Mouse (Mus musculus): ENCODE results near the gene Rere. TPM values are rescaled to one million over a fixed set of nuclear protein-coding genes. Genes with fewer than 3 reads are reported as not detected.
A peak's percentile ranks its signal among the peaks of the same experiment; 100 is the strongest.

Rere gene
- polyA plus RNA-seq, 1 experiment from 2014 or later = 29.0 TPM

GRCm38 (mm10) chr4:150653072-150653599 is 371.7 kb downstream of the Rere start:
- no peak overlapping the region for H3K4me2 ChIP-seq (ENCODE audit: low read length)
- no peak for ATAC-seq

DNA sequence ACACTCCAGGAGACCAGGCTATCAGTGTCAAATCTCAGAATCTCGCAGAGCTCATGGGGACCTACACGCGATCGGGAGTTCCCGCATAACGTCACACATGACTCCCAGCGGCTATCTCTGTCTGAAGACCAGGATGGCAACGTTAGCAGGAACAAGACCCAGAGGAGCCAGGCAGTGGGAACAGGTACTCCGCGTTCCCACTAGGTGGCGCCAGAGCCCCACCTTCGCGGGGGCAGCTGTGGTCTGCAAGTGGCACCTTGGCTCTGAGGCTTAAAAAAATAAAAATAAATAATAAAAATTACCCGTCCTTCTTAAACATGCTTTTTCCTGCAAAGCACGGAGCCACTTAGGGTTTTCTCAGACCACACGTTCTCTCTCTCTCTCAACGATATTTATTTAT is 374.5 kb downstream of the Rere start:
- no peak overlapping the region for H3K27ac ChIP-seq (ENCODE audit: low read length)
- H3K4me1 ChIP-seq (ENCODE audit: control insufficient read depth, insufficient read depth, low read length) = peaks cover 9% of the 10 kb centered on the region
- peak; percentile 65 for ATAC-seq
- H3K9ac ChIP-seq (ENCODE audit: low read depth, low read length) = no peak overlapping the region
- H3K36me3 ChIP-seq (ENCODE audit: control insufficient read depth, insufficient read depth, low read length) = no peaks in the 10 kb centered on the region
- peak overlapping the region; percentile 26; the same call in 1 of the 2 replicates for H3K4me2 ChIP-seq (ENCODE audit: low read length)
- no peak overlapping the region for H3K4me3 ChIP-seq (ENCODE audit: low read depth, low read length)
- WGBS = 6% methylated on average over 17 of the region's 17 CpGs
- peaks cover 7% of the 10 kb centered on the region for H3K27me3 ChIP-seq (ENCODE audit: control insufficient read depth, insufficient read depth, low read depth, low read length)
- no peaks in the 10 kb centered on the region for H3K9me3 ChIP-seq (replicated peaks; ENCODE audit: control insufficient read depth, low read length, poor library complexity, severe bottlenecking)

More at GRCm38 (mm10) chr4:150653072-150653599, 371.7 kb downstream of the Rere start:
- Histone ChIP-seq H3K4me3 (ENCODE audit: low read depth, low read length) (no peak overlapping the region), H3K36me3 (ENCODE audit: control insufficient read depth, insufficient read depth, low read length) (no peaks in the 10 kb centered on the region), H3K27ac (ENCODE audit: low read length) (no peak overlapping the region), H3K4me1 (ENCODE audit: control insufficient read depth, insufficient read depth, low read length) (peaks cover 11% of the 10 kb centered on the region), H3K9ac (ENCODE audit: low read depth, low read length) (no peak overlapping the region), H3K27me3 (ENCODE audit: control insufficient read depth, insufficient read depth, low read depth, low read length) (peaks cover 7% of the 10 kb centered on the region), H3K9me3 (replicated peaks; ENCODE audit: control insufficient read depth, low read length, poor library complexity, severe bottlenecking) (no peaks in the 10 kb centered on the region)
- 45% methylated on average over 10 of the region's 11 CpGs for WGBS

DNA sequence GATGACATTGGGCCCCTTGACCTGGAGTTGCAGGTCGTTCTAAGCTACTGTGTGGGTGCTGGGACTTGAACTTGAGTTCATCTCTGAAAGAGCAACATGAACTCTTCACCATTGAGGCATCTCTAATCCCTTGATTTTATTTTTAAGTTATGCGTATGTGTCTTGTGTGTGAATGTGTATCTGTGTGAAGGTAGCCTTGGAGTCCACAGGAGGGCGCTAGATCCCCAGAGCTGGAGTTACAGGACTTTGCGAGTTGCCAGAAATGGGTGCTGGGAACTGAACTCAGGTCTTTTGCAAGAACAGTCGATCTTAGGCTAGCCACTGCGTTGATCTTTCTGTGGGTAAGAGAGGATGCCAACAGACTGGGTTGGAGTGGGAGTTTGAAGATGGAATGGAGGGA is 375.1 kb downstream of the Rere start:
- Histone ChIP-seq H3K4me2 (ENCODE audit: low read length) (no peak overlapping the region), H3K27ac (ENCODE audit: low read length) (no peak overlapping the region), H3K9me3 (replicated peaks; ENCODE audit: control insufficient read depth, low read length, poor library complexity, severe bottlenecking) (no peaks in the 10 kb centered on the region), H3K4me1 (ENCODE audit: control insufficient read depth, insufficient read depth, low read length) (peaks cover 7% of the 10 kb centered on the region), H3K9ac (ENCODE audit: low read depth, low read length) (no peak overlapping the region), H3K4me3 (ENCODE audit: low read depth, low read length) (no peak overlapping the region), H3K36me3 (ENCODE audit: control insufficient read depth, insufficient read depth, low read length) (no peaks in the 10 kb centered on the region), H3K27me3 (ENCODE audit: control insufficient read depth, insufficient read depth, low read depth, low read length) (peaks cover 7% of the 10 kb centered on the region)
- 83% methylated on average over 6 of the region's 6 CpGs for WGBS
- ATAC-seq = no peak

GRCm38 (mm10) chr4:150659926-150660610 is 378.6 kb downstream of the Rere start:
- H3K4me2 ChIP-seq (ENCODE audit: low read length) = no peak overlapping the region
- no peaks in the 10 kb centered on the region for H3K36me3 ChIP-seq (ENCODE audit: control insufficient read depth, insufficient read depth, low read length)
- 75% methylated on average over 9 of the region's 9 CpGs for WGBS
- no peak overlapping the region for H3K27ac ChIP-seq (ENCODE audit: low read length)
- H3K4me1 ChIP-seq (ENCODE audit: control insufficient read depth, insufficient read depth, low read length) = peaks cover 4% of the 10 kb centered on the region; the same call in 1 of the 2 replicates
- H3K27me3 ChIP-seq (ENCODE audit: control insufficient read depth, insufficient read depth, low read depth, low read length) = no peaks in the 10 kb centered on the region
- ATAC-seq = no peak
- no peak overlapping the region for H3K9ac ChIP-seq (ENCODE audit: low read depth, low read length)
- no peak overlapping the region for H3K4me3 ChIP-seq (ENCODE audit: low read depth, low read length)
- H3K9me3 ChIP-seq (replicated peaks; ENCODE audit: control insufficient read depth, low read length, poor library complexity, severe bottlenecking) = no peaks in the 10 kb centered on the region

- H3K9me3 ChIP-seq (replicated peaks; ENCODE audit: control insufficient read depth, low read length, poor library complexity, severe bottlenecking) = no peaks in the 10 kb centered on the region
- WGBS = 6% methylated on average over 13 of the region's 13 CpGs
- H3K4me3 ChIP-seq (ENCODE audit: low read depth, low read length) = peak overlapping the region; percentile 14; the same call in 1 of the 2 replicates
- ATAC-seq = no peak
- peaks cover 4% of the 10 kb centered on the region; the same call in 1 of the 2 replicates for H3K4me1 ChIP-seq (ENCODE audit: control insufficient read depth, insufficient read depth, low read length)
- no peaks in the 10 kb centered on the region for H3K27me3 ChIP-seq (ENCODE audit: control insufficient read depth, insufficient read depth, low read depth, low read length)
- peak overlapping the region; percentile 45 for H3K4me2 ChIP-seq (ENCODE audit: low read length)
- H3K27ac ChIP-seq (ENCODE audit: low read length) = no peak overlapping the region
- peak overlapping the region; percentile 45 for H3K9ac ChIP-seq (ENCODE audit: low read depth, low read length)
- no peaks in the 10 kb centered on the region for H3K36me3 ChIP-seq (ENCODE audit: control insufficient read depth, insufficient read depth, low read length)
These were observed 380.4 kb downstream of the Rere start for GRCm38 (mm10) chr4:150661886-150662285.

GRCm38 (mm10) chr4:150663192-150663591 is 381.7 kb downstream of the Rere start:
- no peak for ATAC-seq
- WGBS = 57% methylated on average over 12 of the region's 12 CpGs
- H3K4me1 ChIP-seq (ENCODE audit: control insufficient read depth, insufficient read depth, low read length) = peaks cover 4% of the 10 kb centered on the region; the same call in 1 of the 2 replicates
- no peak overlapping the region for H3K4me3 ChIP-seq (ENCODE audit: low read depth, low read length)
- H3K9ac ChIP-seq (ENCODE audit: low read depth, low read length) = no peak overlapping the region
- no peak overlapping the region for H3K27ac ChIP-seq (ENCODE audit: low read length)
- no peak overlapping the region for H3K4me2 ChIP-seq (ENCODE audit: low read length)
- H3K36me3 ChIP-seq (ENCODE audit: control insufficient read depth, insufficient read depth, low read length) = no peaks in the 10 kb centered on the region
- H3K9me3 ChIP-seq (replicated peaks; ENCODE audit: control insufficient read depth, low read length, poor library complexity, severe bottlenecking) = no peaks in the 10 kb centered on the region
- no peaks in the 10 kb centered on the region for H3K27me3 ChIP-seq (ENCODE audit: control insufficient read depth, insufficient read depth, low read depth, low read length)

- Histone ChIP-seq H3K4me3 (ENCODE audit: low read depth, low read length) (no peak overlapping the region), H3K27ac (ENCODE audit: low read length) (no peak overlapping the region), H3K9me3 (replicated peaks; ENCODE audit: control insufficient read depth, low read length, poor library complexity, severe bottlenecking) (no peaks in the 10 kb centered on the region), H3K9ac (ENCODE audit: low read depth, low read length) (no peak overlapping the region), H3K4me1 (ENCODE audit: control insufficient read depth, insufficient read depth, low read length) (peaks cover 4% of the 10 kb centered on the region; the same call in 1 of the 2 replicates), H3K4me2 (ENCODE audit: low read length) (no peak overlapping the region), H3K36me3 (ENCODE audit: control insufficient read depth, insufficient read depth, low read length) (no peaks in the 10 kb centered on the region), H3K27me3 (ENCODE audit: control insufficient read depth, insufficient read depth, low read depth, low read length) (no peaks in the 10 kb centered on the region)
- WGBS = 81% methylated on average over 7 of the region's 7 CpGs
- no peak for ATAC-seq
These were observed 383.3 kb downstream of the Rere start for GRCm38 (mm10) chr4:150664726-150665125.

GRCm38 (mm10) chr4:150665806-150666205 is 384.4 kb downstream of the Rere start:
- no peak overlapping the region for H3K4me2 ChIP-seq (ENCODE audit: low read length)
- WGBS = 89% methylated on average over 10 of the region's 10 CpGs
- H3K4me3 ChIP-seq (ENCODE audit: low read depth, low read length) = no peak overlapping the region
- H3K9ac ChIP-seq (ENCODE audit: low read depth, low read length) = no peak overlapping the region
- H3K36me3 ChIP-seq (ENCODE audit: control insufficient read depth, insufficient read depth, low read length) = no peaks in the 10 kb centered on the region
- H3K27me3 ChIP-seq (ENCODE audit: control insufficient read depth, insufficient read depth, low read depth, low read length) = no peaks in the 10 kb centered on the region
- no peak overlapping the region for H3K27ac ChIP-seq (ENCODE audit: low read length)
- ATAC-seq = no peak
- H3K4me1 ChIP-seq (ENCODE audit: control insufficient read depth, insufficient read depth, low read length) = peaks cover 4% of the 10 kb centered on the region; the same call in 1 of the 2 replicates
- no peaks in the 10 kb centered on the region for H3K9me3 ChIP-seq (replicated peaks; ENCODE audit: control insufficient read depth, low read length, poor library complexity, severe bottlenecking)
